Mouse (Mus musculus) myocyte (in vitro differentiated cells): ENCODE measurements around the gene Btbd11. TPM values are rescaled to one million over a fixed set of nuclear protein-coding genes. Genes with fewer than 3 reads are reported as not detected.

Source experiments
- H3K27me3 ChIP-seq: one replicate; pipeline ENCODE4 v1.6.1; 2011; ENCODE audit not compliant: control insufficient read depth, insufficient read depth, insufficient read length
- H3K36me3 ChIP-seq: one replicate; pipeline ENCODE4 v1.6.1; 2011; ENCODE audit not compliant: control insufficient read depth, insufficient read depth
- H3K4me2 ChIP-seq: one replicate; pipeline ENCODE4 v1.6.1; 2011; ENCODE audit warnings: low read depth, control low read depth
- H3K4me3 ChIP-seq: one replicate; pipeline ENCODE4 v1.5.1; 2011; ENCODE audit warnings: mild to moderate bottlenecking, control low read depth, moderate library complexity
- H3K79me2 ChIP-seq: one replicate; pipeline ENCODE4 v1.6.1; 2011; ENCODE audit not compliant: control insufficient read depth, insufficient read depth
- H3ac ChIP-seq: one replicate; pipeline ENCODE4 v1.6.1; 2011; ENCODE audit not compliant: control insufficient read depth, insufficient read length
- CEBPB ChIP-seq: IDR thresholded peaks from 2 replicates; pipeline ENCODE4 v1.6.1; 2011; ENCODE audit warnings: mild to moderate bottlenecking, moderate library complexity; ENCODE audit not compliant: poor library complexity, insufficient read depth, severe bottlenecking
- E2F4 ChIP-seq: IDR thresholded peaks from one replicate; pipeline ENCODE4 v1.6.1; 2011; ENCODE audit warnings: mild to moderate bottlenecking, control low read depth, moderate library complexity; ENCODE audit not compliant: insufficient read depth
- MAX ChIP-seq: IDR thresholded peaks from one replicate; pipeline ENCODE4 v1.6.1; 2011; ENCODE audit warnings: low read depth, mild to moderate bottlenecking, control low read depth
- MYOD1 ChIP-seq, 3 experiments: IDR thresholded peaks; one replicate each; pipeline ENCODE4 v1.6.1; 2011; ENCODE audit warnings: control low read depth in 2 of 3, low read depth in 2 of 3, mild to moderate bottlenecking in 2 of 3, moderate library complexity in 1 of 3; ENCODE audit not compliant: insufficient read length in 2 of 3, control insufficient read depth in 1 of 3
- MYOG ChIP-seq, 3 experiments: IDR thresholded peaks; one replicate each; pipeline ENCODE4 v1.6.1; 2011; ENCODE audit warnings: control low read depth in 2 of 3, low read depth in 2 of 3, mild to moderate bottlenecking in 2 of 3; ENCODE audit not compliant: insufficient read length in 2 of 3, control insufficient read depth in 1 of 3, insufficient read depth in 1 of 3
- POLR2A ChIP-seq: IDR thresholded peaks from one replicate; pipeline ENCODE4 v1.6.1; 2011; ENCODE audit warnings: low read depth, mild to moderate bottlenecking, control low read depth, moderate library complexity; ENCODE audit not compliant: insufficient read length
- POLR2AphosphoS2 ChIP-seq: IDR thresholded peaks from one replicate; pipeline ENCODE4 v1.6.1; 2011; ENCODE audit warnings: low read depth, control low read depth; ENCODE audit not compliant: insufficient read length
- REST ChIP-seq: IDR thresholded peaks from one replicate; pipeline ENCODE4 v1.6.1; 2011; ENCODE audit warnings: mild to moderate bottlenecking, control low read depth, moderate library complexity; ENCODE audit not compliant: insufficient read depth, insufficient read length
- SRF ChIP-seq: IDR thresholded peaks from one replicate; pipeline ENCODE4 v1.6.1; 2011; ENCODE audit warnings: low read depth; ENCODE audit not compliant: control insufficient read depth, insufficient read length
- TCF12 ChIP-seq: IDR thresholded peaks from one replicate; pipeline ENCODE4 v1.6.1; 2011; ENCODE audit warnings: mild to moderate bottlenecking, control low read depth; ENCODE audit not compliant: poor library complexity, insufficient read depth, severe bottlenecking
- TCF3 ChIP-seq: IDR thresholded peaks from one replicate; pipeline ENCODE4 v1.6.1; 2011; ENCODE audit warnings: low read depth, control low read depth; ENCODE audit not compliant: insufficient read length
- USF1 ChIP-seq: IDR thresholded peaks from one replicate; pipeline ENCODE4 v1.6.1; 2011; ENCODE audit warnings: low read depth, mild to moderate bottlenecking, control low read depth, moderate library complexity
- polyA plus RNA-seq: library from polyadenylated mRNA; unstranded; fragments of >200 nt; fragmentation: generic; extraction: Trizol; gene quantifications from one replicate; pipeline ENCODE4 v1.2.1, GENCODE M21; 2012; ENCODE audit warnings: missing spikeins

Gene Btbd11
- polyA plus RNA-seq, 1 experiment, result 6.8 TPM

GRCm38 (mm10) chr10:85378972-85379371 lies 7.6 kb upstream of the Btbd11 start:
- no peaks in the 10 kb centered on the region for H3K36me3 ChIP-seq
- H3ac ChIP-seq, result no peak overlapping the region
- TF ChIP-seq SRF (no peak), CEBPB (no peak), E2F4 (no peak), POLR2AphosphoS2 (no peak), USF1 (no peak), TCF3 (no peak), TCF12 (no peak), REST (no peak), MYOD1 (IDR thresholded peaks at IDR 0.05; ENCODE audit: control insufficient read depth in 1 of 3, insufficient read length in 2 of 3, low read depth in 2 of 3) (no peak), POLR2A (no peak), MYOG (IDR thresholded peaks at IDR 0.05; ENCODE audit: control insufficient read depth in 1 of 3, insufficient read depth in 1 of 3, insufficient read length in 2 of 3, low read depth in 2 of 3) (no peak), MAX (no peak)
- no peak overlapping the region for H3K4me2 ChIP-seq
- no peaks in the 10 kb centered on the region for H3K27me3 ChIP-seq
- no peak overlapping the region for H3K4me3 ChIP-seq
- no peaks in the 10 kb centered on the region for H3K79me2 ChIP-seq

- no peak overlapping the region for H3ac ChIP-seq
- no peak for TF ChIP-seq SRF
- no peak for TF ChIP-seq MAX
- no peak for TF ChIP-seq POLR2A
- no peak for TF ChIP-seq MYOD1 (IDR thresholded peaks at IDR 0.05; ENCODE audit: control insufficient read depth in 1 of 3, insufficient read length in 2 of 3, low read depth in 2 of 3)
- no peak for TF ChIP-seq USF1
- no peak for TF ChIP-seq CEBPB
- TF ChIP-seq TCF12, result no peak
- TF ChIP-seq MYOG (IDR thresholded peaks at IDR 0.05; ENCODE audit: control insufficient read depth in 1 of 3, insufficient read depth in 1 of 3, insufficient read length in 2 of 3, low read depth in 2 of 3), result no peak
- no peak for TF ChIP-seq REST
- no peaks in the 10 kb centered on the region for H3K36me3 ChIP-seq
- H3K4me3 ChIP-seq, result no peak overlapping the region
- no peak overlapping the region for H3K4me2 ChIP-seq
- H3K27me3 ChIP-seq, result no peaks in the 10 kb centered on the region
- H3K79me2 ChIP-seq, result no peaks in the 10 kb centered on the region
These were observed 3.6 kb upstream of the Btbd11 start for GRCm38 (mm10) chr10:85382981-85383380.

GRCm38 (mm10) chr10:85387219-85388070 lies 831 bp downstream of the Btbd11 start:
- Histone ChIP-seq H3K27me3 (no peaks in the 10 kb centered on the region), H3K79me2 (no peaks in the 10 kb centered on the region), H3K4me2 (peak overlapping the region; percentile 99), H3ac (peak overlapping the region; percentile 54), H3K36me3 (no peaks in the 10 kb centered on the region), H3K4me3 (peak overlapping the region; percentile 42)
- TF ChIP-seq E2F4 (no peak), POLR2A (peak; percentile 3)

DNA sequence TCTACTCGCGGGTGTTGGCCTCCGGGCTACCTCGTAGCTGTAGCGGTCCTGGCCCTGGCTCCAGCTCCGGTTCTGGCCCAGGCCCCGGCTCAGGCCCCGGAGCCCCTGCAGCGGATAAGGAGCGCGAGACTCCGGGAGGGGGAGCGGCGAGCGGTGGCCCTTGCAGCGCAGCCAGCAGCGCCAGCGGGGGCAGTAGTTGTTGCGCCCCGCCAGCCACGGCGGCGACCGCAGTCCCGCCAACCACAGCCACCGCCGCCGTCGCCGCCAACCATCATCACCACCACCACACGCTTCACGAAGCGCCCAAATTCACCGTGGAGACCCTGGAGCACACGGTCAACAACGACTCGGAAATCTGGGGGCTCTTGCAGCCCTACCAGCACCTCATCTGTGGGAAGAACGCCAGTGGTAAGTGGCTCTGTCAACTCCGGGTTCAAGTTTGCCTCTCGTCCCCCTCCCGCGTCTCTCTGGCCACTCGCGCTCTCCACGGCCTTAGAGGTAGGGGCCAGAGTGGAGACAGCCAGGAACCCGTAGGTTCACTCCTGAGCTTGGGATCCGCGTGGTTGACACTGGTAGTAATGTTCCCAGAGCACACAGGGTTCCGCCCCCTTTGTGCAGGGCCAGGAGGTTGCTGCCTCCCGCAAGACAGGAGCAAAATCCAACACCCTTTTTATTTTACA lies 1.6 kb downstream of the Btbd11 start:
- TF ChIP-seq MYOG (IDR thresholded peaks at IDR 0.05; ENCODE audit: control insufficient read depth in 1 of 3, insufficient read depth in 1 of 3, insufficient read length in 2 of 3, low read depth in 2 of 3) (no peak), TCF12 (no peak), SRF (no peak), CEBPB (no peak), POLR2A (no peak), POLR2AphosphoS2 (no peak), MAX (no peak), USF1 (no peak), TCF3 (no peak), REST (no peak)
- Histone ChIP-seq H3ac (peak overlapping the region; percentile 54), H3K36me3 (no peaks in the 10 kb centered on the region), H3K4me3 (peak overlapping the region; percentile 42), H3K79me2 (no peaks in the 10 kb centered on the region), H3K27me3 (no peaks in the 10 kb centered on the region), H3K4me2 (peak overlapping the region; percentile 99)
